Mouse (Mus musculus) cerebellum, postnatal 25 days (tissue): ENCODE data around the gene Agps.

Experiments used
- DNase-seq, 2 experiments: peaks; one replicate each; pipeline ENCODE4 v3.0.0; 2021; ENCODE audit warnings: mixed read lengths in 2 of 2

Agps gene

GRCm38 (mm10) chr2:75831881-75832633, at the start of gene Agps:
Gene Agps (plus strand): TSS chr2:75832177.
- DNase-seq, result peak; percentile 94 to 95

DNA sequence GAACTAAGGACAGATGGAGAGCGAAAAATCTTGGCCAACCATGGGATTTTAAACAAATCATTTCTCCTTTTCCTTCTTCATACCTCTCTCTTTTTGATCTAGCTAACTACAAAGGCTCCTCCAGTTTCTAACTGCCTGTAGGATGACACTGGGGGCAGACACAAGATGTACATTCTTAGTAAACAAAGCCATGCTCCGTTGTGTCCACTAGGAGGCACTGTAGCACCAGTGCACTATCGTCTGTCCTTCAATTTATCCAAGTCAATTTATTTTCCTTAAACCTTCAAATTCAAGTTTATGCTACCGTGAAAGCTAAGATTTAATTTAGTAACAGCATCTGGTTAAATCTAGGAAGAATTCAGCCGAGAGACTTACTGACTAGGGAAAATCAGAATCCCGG, 45.9 kb upstream of the Agps start:
- peak in 1 of 2 experiments; percentile 42 for DNase-seq

DNA sequence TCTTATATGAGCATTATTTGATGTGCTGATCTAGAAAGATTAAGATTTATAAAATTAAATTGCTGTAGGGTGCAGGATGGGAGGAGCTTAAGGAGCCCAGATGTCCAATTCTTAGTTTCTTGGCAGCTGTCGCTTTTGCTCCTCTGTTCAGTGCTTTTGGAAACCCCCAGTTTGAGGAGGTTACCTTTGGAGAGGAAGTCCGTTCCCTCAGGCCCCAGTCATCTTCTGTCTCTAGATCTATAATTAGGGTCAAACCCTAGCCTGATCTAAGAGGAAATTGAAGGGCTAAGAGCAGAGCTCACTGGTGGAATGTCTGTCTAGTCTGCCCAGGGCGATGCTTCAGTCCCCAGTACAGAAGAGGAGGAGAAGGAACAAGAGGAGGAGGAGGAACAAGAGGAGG, 43.5 kb upstream of the Agps start:
- DNase-seq, result no peak

- no peak for DNase-seq
Observed at GRCm38 (mm10) chr2:75789959-75790523, 41.9 kb upstream of the Agps start.

DNA sequence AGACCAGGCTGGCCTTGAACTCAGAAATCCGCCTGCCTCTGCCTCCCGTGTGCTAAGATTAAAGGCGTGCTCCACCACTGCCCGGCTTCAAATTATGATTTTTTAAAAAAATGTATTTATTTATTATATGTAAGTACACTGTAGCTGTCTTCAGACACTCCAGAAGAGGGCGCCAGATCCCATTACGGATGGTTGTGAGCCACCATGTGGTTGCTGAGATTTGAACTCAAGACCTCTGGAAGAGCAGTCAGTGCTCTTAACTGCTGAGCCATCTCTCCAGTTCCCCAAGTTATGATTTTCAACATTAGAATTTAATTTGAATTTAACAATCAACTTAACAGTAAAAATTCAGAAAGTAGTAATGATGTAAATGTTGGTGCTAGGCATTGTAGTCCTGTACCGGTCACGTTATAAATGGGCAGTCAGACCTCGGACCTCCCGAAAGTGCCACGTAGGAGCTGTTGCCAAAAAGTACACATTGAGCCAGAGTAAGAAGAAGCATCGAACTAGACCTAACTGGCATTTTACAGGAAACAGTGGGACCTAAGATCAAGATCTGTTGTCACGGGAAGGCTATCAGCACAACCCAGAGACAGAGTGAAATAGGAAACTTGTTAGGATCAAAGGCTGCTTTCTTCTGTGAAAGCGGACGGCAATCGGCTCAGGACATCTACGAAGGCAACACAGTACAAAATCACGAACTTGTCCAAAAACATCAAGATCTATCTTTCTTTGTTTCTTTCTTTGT, 40.2 kb upstream of the Agps start:
- DNase-seq, result no peak

DNA sequence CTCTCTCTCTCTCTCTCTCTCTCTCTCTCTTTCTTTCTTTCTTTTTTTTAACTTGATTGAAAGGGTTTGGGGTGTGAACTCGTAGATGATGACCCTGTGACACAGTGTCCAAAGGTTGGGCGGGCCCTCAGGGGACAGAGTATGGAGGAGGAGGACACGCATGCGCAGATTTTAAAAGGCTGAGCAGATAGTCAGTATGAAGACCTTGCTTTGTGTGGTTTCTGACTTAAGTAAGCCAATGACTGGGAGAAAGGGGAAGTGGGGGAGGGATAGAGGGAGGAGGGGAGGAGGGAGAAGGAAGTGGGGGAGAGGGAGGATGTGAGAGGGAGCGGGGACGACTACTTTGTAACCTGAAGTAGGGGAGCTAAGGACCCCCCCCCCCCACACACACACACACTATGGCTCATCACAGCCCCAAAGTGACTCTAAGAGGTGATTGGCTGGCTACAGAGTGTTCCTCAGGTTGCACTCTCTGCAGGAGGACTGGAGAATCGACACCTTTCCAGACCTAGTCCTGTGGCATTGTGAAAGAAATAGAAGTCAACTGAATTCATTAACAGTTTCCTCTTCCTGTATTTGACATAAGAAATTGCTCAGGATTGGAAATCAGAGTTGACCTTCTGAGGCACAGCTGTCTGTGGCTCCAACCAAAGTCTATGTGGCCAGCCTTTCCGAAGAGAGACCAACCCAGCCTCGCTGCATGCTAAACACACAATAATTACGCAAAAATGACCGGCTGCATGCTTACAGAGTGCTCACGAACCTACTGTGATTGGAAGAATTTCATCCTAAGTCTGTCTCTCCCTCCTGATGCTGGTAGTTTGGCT, 39.4 kb upstream of the Agps start:
- DNase-seq, result no peak

- no peak for DNase-seq
Observed at GRCm38 (mm10) chr2:75796181-75796580, 35.8 kb upstream of the Agps start.

DNA sequence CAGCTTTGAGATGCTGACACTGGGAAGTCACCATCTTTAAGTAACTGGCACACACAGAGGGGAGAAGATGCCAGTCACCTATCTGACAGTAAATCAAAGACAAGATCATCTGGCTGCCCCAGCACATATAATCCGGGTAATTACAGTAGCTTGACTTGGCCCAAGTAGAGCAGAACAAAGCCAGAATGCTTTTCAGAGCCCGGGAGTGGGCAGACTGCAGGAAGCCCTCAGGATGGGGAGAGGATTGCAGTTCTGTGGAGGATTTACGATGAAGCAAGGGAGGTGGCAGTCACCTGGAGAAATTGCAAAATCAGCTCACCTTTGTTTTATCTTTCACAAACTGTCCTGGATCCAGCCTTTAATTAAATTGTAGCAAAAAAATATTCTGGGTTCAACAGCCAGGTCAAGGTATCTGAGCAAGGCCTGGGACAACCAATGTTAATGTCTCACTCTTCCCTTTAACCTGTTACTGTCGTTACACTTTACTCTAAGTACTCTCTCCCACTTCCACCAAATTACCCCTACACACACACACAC, 33.5 kb upstream of the Agps start:
- DNase-seq, result no peak

- no peak for DNase-seq
Observed at GRCm38 (mm10) chr2:75805767-75806166, 26.2 kb upstream of the Agps start.

- no peak for DNase-seq
Observed at GRCm38 (mm10) chr2:75806891-75807290, 25.1 kb upstream of the Agps start.

DNA sequence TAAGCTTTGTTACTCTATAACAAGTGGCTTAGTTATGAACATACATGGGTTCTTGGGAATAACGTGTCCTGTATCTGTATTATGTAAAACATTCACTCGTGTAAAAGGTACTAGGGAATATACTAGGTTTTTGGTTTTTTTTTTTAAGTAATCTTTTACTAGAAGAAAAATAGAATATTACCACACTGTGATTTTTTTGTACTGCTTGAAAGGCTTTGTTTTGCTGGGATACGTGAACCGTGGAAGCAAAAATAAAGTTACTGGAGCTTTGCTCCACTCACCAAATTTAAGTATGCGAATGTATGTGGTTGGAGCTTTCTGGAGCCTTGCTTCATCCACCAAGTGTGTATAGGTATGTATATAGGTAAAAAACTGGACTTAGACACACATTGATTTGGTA, 24.5 kb upstream of the Agps start:
- no peak for DNase-seq

DNA sequence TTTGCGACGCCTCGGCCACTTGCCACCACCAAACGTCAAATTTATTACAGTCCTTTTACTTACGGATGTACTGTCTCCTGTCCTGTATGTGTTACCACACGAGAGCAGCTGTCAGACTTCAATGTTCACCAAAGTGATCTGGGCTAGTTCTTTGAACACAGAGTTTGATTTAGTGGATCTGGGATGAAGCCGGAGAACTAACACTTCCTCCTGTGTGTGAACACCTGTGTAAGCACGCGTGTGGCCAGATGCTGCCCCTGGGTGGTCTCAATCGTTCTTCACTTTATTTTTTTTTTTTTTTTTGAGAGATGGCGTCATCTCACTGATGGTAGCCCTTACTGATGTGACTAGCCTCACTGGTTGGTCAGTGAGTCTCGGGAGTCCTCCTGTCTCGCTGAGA, 17.1 kb upstream of the Agps start:
- no peak for DNase-seq

DNA sequence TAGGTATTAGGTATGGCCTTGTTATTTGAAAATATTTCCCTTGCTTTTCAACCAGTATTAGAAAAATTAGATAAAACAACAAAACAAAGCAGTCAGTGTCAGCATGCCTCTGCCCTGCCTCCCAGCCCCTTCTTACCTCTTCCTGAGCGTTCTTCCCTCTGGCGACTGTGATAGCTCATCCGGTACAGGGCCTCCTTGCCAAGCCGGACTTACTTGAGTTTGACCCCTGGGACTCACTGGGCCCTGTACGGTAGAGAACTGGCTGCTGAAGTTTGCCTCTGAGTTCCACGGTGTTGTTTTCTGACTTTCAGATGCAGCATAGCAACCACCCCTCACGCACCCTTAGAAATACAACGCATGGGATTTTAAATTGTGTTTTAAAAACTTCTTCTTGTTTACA, 16.5 kb upstream of the Agps start:
- DNase-seq, result no peak

GRCm38 (mm10) chr2:75816673-75817072, 15.3 kb upstream of the Agps start:
- no peak for DNase-seq

- no peak for DNase-seq
Observed at GRCm38 (mm10) chr2:75818719-75819118, 13.3 kb upstream of the Agps start.

GRCm38 (mm10) chr2:75819796-75820195, 12.2 kb upstream of the Agps start:
- DNase-seq, result no peak

GRCm38 (mm10) chr2:75821971-75822751, 9.8 kb upstream of the Agps start:
- no peak for DNase-seq

- no peak for DNase-seq
Observed at GRCm38 (mm10) chr2:75823736-75824135, 8.2 kb upstream of the Agps start.

DNA sequence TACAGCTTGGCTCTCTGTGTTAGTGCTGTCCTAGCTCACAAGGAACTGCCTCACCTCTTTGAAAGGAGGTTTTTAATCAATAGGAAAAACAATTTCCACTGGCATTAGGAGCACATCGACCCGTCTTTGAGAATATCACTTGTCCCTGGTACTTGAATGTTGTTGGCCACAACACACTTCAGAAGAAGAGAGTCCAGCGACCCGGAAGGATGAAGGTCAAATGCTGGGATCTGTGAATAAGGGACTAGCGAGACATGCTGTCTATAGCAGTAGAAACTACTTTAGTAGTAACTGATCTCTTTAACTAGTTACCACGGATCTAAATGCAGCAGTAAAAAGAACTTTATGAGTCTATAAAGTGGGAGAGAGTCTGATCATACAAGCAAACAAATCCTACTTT, 7.8 kb upstream of the Agps start:
- DNase-seq, result no peak

- no peak for DNase-seq
Observed at GRCm38 (mm10) chr2:75824846-75825245, 7.1 kb upstream of the Agps start.

DNA sequence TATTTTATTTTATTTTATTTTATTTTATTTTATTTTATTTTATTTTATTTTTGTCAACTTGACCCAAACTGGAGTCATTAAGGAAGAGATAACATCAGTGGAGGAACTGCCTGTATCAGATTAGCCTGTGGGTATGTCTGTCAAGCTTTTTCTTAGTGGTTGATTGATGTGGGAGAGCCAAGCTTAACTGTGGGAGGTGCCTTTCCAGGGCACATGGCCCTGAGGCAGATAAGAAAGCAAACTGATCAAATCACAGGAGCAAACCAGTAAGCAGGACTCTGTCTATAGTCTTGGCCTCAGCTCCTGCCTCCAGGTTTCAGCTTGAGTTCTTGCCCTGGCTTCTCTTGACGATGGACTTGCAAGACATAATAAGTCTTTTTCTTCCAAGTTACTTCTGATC, 6.4 kb upstream of the Agps start:
- DNase-seq, result no peak
